Mouse (Mus musculus): ENCODE measurements around the gene Tmod4. TPM values are rescaled to one million over a fixed set of nuclear protein-coding genes. Genes with fewer than 3 reads are reported as not detected.

Gene Tmod4
- polyA plus RNA-seq, 1 experiment from 2014 or later: 0.91 TPM

DNA sequence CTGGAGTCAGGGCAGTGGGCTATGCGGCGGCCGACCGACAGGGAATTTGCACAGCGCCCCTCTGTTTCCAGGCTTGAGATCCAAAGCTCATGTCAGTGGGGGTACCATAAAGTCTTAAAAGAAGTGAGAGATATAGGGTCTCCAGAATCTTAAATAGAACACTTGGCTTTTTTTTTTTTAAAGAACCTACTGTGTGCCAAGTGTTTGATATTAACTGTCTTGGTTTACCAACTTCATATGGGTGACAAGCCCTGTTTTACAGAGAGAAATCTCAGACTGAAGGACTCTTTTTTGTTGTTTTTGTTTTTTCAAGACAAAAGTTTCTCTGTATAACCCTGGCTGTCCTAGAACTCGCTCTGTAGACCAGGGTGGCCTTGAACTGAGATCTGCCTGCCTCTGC is 16.5 kb downstream of the Tmod4 start:
- Histone ChIP-seq H3K9me3 (ENCODE audit: control insufficient read depth, low read length) (no peaks in the 10 kb centered on the region), H3K9ac (ENCODE audit: low read length) (no peak overlapping the region), H3K4me2 (ENCODE audit: low read length) (no peak overlapping the region), H3K27me3 (replicated peaks; ENCODE audit: control insufficient read depth, insufficient read depth, low read length) (no peaks in the 10 kb centered on the region), H3K27ac (ENCODE audit: low read depth) (no peak overlapping the region), H3K36me3 (ENCODE audit: control insufficient read depth, insufficient read depth, low read length) (peaks cover 22% of the 10 kb centered on the region; the same call in 1 of the 2 replicates), H3K4me3 (ENCODE audit: low read depth, low read length) (no peak overlapping the region), H3K4me1 (replicated peaks; ENCODE audit: control insufficient read depth, insufficient read depth, low read length) (0 out of 2 replicates have a peak, but pooled peaks cover under 1% of the 10 kb centered on the region)
- ATAC-seq (replicated peaks; ENCODE audit: low FRiP score, low TSS enrichment, low read depth): no peak
- DNase-seq (ENCODE audit: low spot score): no peak
- WGBS: 94% methylated on average over 6 of the region's 6 CpGs

DNA sequence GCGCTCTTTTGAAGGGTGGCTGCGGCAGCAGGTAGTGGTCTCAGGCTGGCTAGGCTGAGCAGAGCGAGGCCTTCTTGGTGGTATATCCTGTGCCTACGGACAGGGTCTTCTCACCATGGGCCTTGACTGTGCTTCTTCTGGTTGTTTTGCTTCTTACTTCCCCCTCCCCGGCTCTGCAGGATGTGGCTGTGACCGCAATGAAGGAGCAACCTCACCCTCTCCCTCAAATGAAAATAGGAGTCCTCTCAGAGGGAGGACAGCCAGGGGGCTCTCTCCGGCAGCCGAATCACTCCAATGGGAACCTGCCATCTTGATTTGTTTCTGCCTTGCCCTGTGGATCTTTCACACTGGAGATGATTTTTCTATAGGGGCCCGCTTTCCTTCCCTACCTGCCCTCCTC is 17.2 kb downstream of the Tmod4 start:
- no peak overlapping the region for H3K9ac ChIP-seq (ENCODE audit: low read length)
- H3K4me3 ChIP-seq (ENCODE audit: low read depth, low read length): no peak overlapping the region
- no peaks in the 10 kb centered on the region for H3K27me3 ChIP-seq (replicated peaks; ENCODE audit: control insufficient read depth, insufficient read depth, low read length)
- ATAC-seq (replicated peaks; ENCODE audit: low FRiP score, low TSS enrichment, low read depth) (no peak), DNase-seq (ENCODE audit: low spot score) (no peak)
- no peak overlapping the region for H3K27ac ChIP-seq (ENCODE audit: low read depth)
- no peaks in the 10 kb centered on the region for H3K4me1 ChIP-seq (replicated peaks; ENCODE audit: control insufficient read depth, insufficient read depth, low read length)
- no peak overlapping the region for H3K4me2 ChIP-seq (ENCODE audit: low read length)
- WGBS: 96% methylated on average over 9 of the region's 9 CpGs
- no peaks in the 10 kb centered on the region for H3K9me3 ChIP-seq (ENCODE audit: control insufficient read depth, low read length)
- peaks cover 22% of the 10 kb centered on the region; the same call in 1 of the 2 replicates for H3K36me3 ChIP-seq (ENCODE audit: control insufficient read depth, insufficient read depth, low read length)

DNA sequence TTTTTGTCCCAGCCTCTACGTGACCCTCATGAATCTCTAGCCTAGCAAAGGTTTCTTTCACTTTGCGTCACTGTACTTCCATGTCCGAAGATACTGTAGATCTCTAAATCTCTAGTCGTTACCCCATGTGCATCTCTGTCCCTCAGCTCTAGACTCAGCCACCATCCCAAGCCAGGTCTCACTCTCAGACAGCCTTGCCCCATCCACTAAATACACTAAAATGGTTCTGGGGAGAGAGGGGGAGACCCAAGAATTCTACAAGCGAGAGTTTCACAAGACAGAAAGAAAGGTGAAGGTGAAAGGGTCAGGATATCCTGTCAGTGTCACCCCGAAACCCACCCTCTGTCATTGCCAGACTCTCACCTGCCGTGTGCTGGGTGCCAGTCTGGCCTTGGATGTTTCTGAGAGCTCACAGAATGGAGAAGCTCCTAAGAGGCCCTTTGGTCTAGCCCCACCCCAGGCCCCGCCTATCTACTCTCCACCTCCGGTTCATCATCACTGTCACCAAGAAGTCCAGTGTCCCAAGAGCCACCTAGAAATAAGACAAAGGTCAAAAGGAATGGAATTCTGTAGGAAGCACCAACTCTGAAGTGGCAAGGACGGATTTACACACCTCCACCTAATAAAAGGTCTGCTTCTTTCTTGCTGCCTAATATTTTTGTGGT is 17.8 kb downstream of the Tmod4 start, which contains the start of gene Tnfaip8l2:
Gene Tnfaip8l2 (minus strand): TSS at position 409 of the 665 bp plus-strand sequence.
- DNase-seq (ENCODE audit: low spot score): no peak
- no peaks in the 10 kb centered on the region for H3K9me3 ChIP-seq (ENCODE audit: control insufficient read depth, low read length)
- no peak for ATAC-seq (replicated peaks; ENCODE audit: low FRiP score, low TSS enrichment, low read depth)
- no peaks in the 10 kb centered on the region for H3K27me3 ChIP-seq (replicated peaks; ENCODE audit: control insufficient read depth, insufficient read depth, low read length)
- H3K4me1 ChIP-seq (replicated peaks; ENCODE audit: control insufficient read depth, insufficient read depth, low read length): no peaks in the 10 kb centered on the region
- no peak within 1 kb of the TSS for H3K27ac ChIP-seq (ENCODE audit: low read depth)
- H3K9ac ChIP-seq (ENCODE audit: low read length): no peak within 1 kb of the TSS
- no peak within 1 kb of the TSS for H3K4me2 ChIP-seq (ENCODE audit: low read length)
- H3K4me3 ChIP-seq (ENCODE audit: low read depth, low read length): no peak within 1 kb of the TSS
- WGBS: 78% methylated on average over 10 of the region's 10 CpGs
- H3K36me3 ChIP-seq (ENCODE audit: control insufficient read depth, insufficient read depth, low read length): peaks cover 22% of the 10 kb centered on the region; the same call in 1 of the 2 replicates

DNA sequence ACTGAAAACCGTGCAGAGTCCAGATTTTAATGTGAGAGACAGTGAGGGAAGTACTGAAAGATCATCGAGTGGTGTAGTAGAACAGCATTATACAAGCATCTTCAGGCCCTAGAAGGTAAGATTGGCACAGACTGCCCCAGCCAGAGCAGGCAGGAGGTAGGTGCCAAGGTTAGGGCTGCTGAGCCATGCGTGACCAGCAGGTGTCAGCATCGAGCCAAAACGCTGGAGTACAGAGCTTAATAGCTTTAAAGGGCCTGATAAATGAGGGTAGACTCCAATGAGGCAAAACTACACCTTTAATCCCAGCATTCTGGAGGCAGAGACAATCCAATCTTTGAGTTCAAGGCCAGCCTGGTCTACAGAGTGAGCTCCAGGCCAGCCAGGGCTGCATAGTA is 18.3 kb downstream of the Tmod4 start:
- no peaks in the 10 kb centered on the region for H3K4me1 ChIP-seq (replicated peaks; ENCODE audit: control insufficient read depth, insufficient read depth, low read length)
- no peaks in the 10 kb centered on the region for H3K27me3 ChIP-seq (replicated peaks; ENCODE audit: control insufficient read depth, insufficient read depth, low read length)
- H3K9me3 ChIP-seq (ENCODE audit: control insufficient read depth, low read length): no peaks in the 10 kb centered on the region
- H3K4me2 ChIP-seq (ENCODE audit: low read length): no peak overlapping the region
- H3K36me3 ChIP-seq (ENCODE audit: control insufficient read depth, insufficient read depth, low read length): peaks cover 22% of the 10 kb centered on the region; the same call in 1 of the 2 replicates
- DNase-seq (ENCODE audit: low spot score) (peak; percentile 93), ATAC-seq (replicated peaks; ENCODE audit: low FRiP score, low TSS enrichment, low read depth) (peak; percentile 65; the same call in 1 of the 2 replicates)
- WGBS: 7% methylated on average over 5 of the region's 5 CpGs
- no peak overlapping the region for H3K4me3 ChIP-seq (ENCODE audit: low read depth, low read length)
- no peak overlapping the region for H3K9ac ChIP-seq (ENCODE audit: low read length)
- H3K27ac ChIP-seq (ENCODE audit: low read depth): no peak overlapping the region

DNA sequence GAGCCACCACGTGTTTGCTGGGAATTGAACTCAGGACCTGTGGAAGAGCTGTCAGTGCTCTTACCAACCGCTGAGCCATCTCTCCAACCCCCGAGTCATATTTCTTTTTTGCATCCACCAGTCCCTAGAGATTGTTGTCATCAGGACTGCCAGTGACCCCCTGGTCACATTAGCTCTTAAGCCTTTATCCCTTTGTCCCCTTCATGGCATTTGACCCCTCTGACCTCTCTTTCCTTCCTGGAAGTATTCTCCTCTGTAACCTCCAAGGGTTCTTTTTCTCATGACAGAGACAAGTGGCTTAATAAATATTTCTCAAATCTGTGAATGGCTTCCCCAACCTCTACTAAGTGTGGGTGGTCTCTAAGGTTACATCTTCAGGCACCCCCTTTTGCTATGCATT is 23.6 kb downstream of the Tmod4 start:
- Histone ChIP-seq H3K9me3 (ENCODE audit: control insufficient read depth, low read length) (no peaks in the 10 kb centered on the region), H3K27me3 (replicated peaks; ENCODE audit: control insufficient read depth, insufficient read depth, low read length) (no peaks in the 10 kb centered on the region), H3K4me3 (ENCODE audit: low read depth, low read length) (no peak overlapping the region), H3K9ac (ENCODE audit: low read length) (no peak overlapping the region), H3K4me1 (replicated peaks; ENCODE audit: control insufficient read depth, insufficient read depth, low read length) (no peaks in the 10 kb centered on the region), H3K4me2 (ENCODE audit: low read length) (no peak overlapping the region), H3K36me3 (ENCODE audit: control insufficient read depth, insufficient read depth, low read length) (no peaks in the 10 kb centered on the region), H3K27ac (ENCODE audit: low read depth) (no peak overlapping the region)
- ATAC-seq (replicated peaks; ENCODE audit: low FRiP score, low TSS enrichment, low read depth) (no peak), DNase-seq (ENCODE audit: low spot score) (no peak)
- WGBS: 54% methylated on average over 3 of the region's 3 CpGs

DNA sequence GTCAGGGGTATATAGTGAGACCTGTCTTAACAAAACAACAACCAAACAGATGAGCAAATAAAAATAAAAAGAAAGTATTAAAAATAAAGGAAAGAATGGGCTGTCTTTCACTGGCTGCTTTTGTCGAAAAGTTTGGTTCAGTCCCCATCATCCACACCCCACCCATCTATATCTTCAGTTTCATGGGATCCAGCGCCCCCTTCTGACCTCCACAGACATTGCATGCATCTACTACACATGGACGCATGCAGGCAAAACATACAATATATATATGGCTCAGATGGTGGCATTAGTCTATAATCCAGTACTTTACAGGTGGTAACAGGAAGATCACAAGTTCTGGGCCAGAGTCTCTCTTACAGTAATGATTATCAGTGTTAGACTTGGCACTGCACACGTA is 29.6 kb downstream of the Tmod4 start:
- H3K9ac ChIP-seq (ENCODE audit: low read length): no peak overlapping the region
- H3K4me3 ChIP-seq (ENCODE audit: low read depth, low read length): no peak overlapping the region
- H3K4me2 ChIP-seq (ENCODE audit: low read length): no peak overlapping the region
- no peaks in the 10 kb centered on the region for H3K4me1 ChIP-seq (replicated peaks; ENCODE audit: control insufficient read depth, insufficient read depth, low read length)
- H3K27me3 ChIP-seq (replicated peaks; ENCODE audit: control insufficient read depth, insufficient read depth, low read length): no peaks in the 10 kb centered on the region
- H3K9me3 ChIP-seq (ENCODE audit: control insufficient read depth, low read length): no peaks in the 10 kb centered on the region
- DNase-seq (ENCODE audit: low spot score) (no peak), ATAC-seq (replicated peaks; ENCODE audit: low FRiP score, low TSS enrichment, low read depth) (no peak)
- no peak overlapping the region for H3K27ac ChIP-seq (ENCODE audit: low read depth)
- 51% methylated on average over 4 of the region's 4 CpGs for WGBS
- H3K36me3 ChIP-seq (ENCODE audit: control insufficient read depth, insufficient read depth, low read length): no peaks in the 10 kb centered on the region

DNA sequence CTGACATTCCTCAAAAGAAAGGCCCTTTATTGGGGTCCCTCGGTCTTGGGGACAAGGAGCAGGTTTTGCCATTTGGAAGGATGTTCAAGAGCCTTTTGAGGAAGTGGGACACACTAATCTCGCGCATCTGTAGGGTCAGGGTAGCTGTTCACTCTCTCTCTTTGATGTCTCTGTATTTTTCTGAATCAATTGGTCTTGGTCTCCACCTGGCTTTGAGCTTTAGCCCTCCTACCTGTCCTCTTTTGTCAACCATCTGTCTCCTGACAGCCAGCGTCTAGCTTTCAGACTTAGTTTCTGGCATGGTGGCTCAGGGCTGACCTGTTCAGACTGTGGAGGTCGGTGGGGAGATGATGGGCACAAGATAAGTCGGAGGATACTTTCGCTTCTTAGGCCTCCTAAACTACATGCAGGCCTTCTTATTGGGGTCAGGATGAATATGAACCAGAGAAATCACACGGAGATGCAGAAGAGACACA is 35.3 kb downstream of the Tmod4 start:
- DNase-seq (ENCODE audit: low spot score) (peak; percentile 53), ATAC-seq (replicated peaks; ENCODE audit: low FRiP score, low TSS enrichment, low read depth) (no peak)
- Histone ChIP-seq H3K27ac (ENCODE audit: low read depth) (no peak overlapping the region), H3K9me3 (ENCODE audit: control insufficient read depth, low read length) (no peaks in the 10 kb centered on the region), H3K4me2 (ENCODE audit: low read length) (peak overlapping the region; percentile 71), H3K9ac (ENCODE audit: low read length) (peak overlapping the region; percentile 37), H3K27me3 (replicated peaks; ENCODE audit: control insufficient read depth, insufficient read depth, low read length) (no peaks in the 10 kb centered on the region), H3K4me1 (replicated peaks; ENCODE audit: control insufficient read depth, insufficient read depth, low read length) (peaks cover 28% of the 10 kb centered on the region), H3K36me3 (ENCODE audit: control insufficient read depth, insufficient read depth, low read length) (no peaks in the 10 kb centered on the region), H3K4me3 (ENCODE audit: low read depth, low read length) (peak overlapping the region; percentile 86)
- 18% methylated on average over 8 of the region's 8 CpGs for WGBS

DNA sequence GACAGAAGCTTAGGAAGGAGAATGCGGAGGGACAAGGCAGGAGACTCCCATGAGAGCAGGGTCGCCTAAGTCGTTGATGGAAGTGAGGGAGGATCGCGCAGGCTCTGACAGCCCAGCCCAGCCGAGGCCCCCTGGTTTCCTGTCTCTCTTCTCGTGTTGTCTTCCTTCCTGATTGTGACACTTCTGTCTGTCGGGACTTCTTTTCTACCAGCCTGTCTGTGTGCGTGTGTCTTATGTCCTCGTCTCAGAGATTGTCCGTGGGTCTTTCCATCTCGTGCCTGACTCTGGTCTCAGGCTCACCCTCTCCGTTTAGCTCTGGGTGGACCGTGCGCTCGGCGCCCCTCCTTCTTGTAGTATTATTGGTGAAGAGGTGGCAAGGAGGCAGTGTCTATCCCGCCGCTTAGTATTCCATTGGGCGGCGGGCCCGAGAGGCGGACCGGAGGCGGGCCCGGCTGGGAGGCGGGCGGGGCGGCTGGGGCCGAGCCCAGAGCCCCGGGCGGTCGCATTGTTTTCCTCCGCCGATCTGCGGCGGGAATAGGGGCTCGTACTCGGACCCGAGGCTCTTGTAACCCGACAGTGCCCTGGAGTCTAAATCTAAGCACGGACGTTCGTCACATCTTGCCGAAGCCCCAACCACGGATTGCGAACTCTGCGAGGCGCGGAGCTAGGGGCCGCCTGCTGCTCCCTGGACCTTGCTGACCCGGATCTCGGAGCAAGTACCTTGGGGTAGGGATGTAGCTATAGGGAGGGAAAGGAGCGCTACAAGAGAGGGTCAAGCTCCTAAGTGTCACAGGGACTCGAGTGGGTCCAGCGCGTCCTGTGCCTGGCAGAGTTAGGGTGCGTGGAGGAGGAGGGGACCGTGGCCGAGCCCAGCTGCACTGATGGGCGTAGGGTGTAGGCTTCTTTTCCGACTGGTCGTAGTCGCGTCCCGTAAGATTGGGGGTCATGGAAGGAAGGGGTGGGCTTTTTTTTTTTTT is 36.0 kb downstream of the Tmod4 start, which contains the start of gene Sema6c:
Gene Sema6c (plus strand): TSS at position 471 of the 977 bp plus-strand sequence.
- Histone ChIP-seq H3K9me3 (ENCODE audit: control insufficient read depth, low read length) (no peaks in the 10 kb centered on the region), H3K27me3 (replicated peaks; ENCODE audit: control insufficient read depth, insufficient read depth, low read length) (no peaks in the 10 kb centered on the region), H3K4me2 (ENCODE audit: low read length) (peak within 1 kb of the TSS; percentile 71), H3K4me1 (replicated peaks; ENCODE audit: control insufficient read depth, insufficient read depth, low read length) (peaks cover 28% of the 10 kb centered on the region), H3K27ac (ENCODE audit: low read depth) (peak within 1 kb of the TSS; percentile 22; the same call in 1 of the 2 replicates), H3K36me3 (ENCODE audit: control insufficient read depth, insufficient read depth, low read length) (no peaks in the 10 kb centered on the region), H3K4me3 (ENCODE audit: low read depth, low read length) (peak within 1 kb of the TSS; percentile 86), H3K9ac (ENCODE audit: low read length) (peak within 1 kb of the TSS; percentile 71)
- WGBS: under 1% methylated on average over 66 of the region's 66 CpGs
- DNase-seq (ENCODE audit: low spot score): peak; percentile 89
- ATAC-seq (replicated peaks; ENCODE audit: low FRiP score, low TSS enrichment, low read depth): peak; percentile 97
